Mouse (Mus musculus) hindbrain, embryonic 12.5 days (tissue): ENCODE measurements at regions not wholly inside any gene's neighbourhood (a gene's known extent, or its start where the extent isn't known, plus 50 kb on each side); places are given as distances from the start of the nearest gene placed in this dataset.

Experiments used
- ATAC-seq: fragments of 200-750 bp; cut with Nextera tagmentation; 2 replicates; pipeline ENCODE4 v1.8.0; 2017; ENCODE audit warnings: moderate TSS enrichment; ENCODE audit not compliant: low FRiP score
- H3K27ac ChIP-seq: fragments of 300-500 bp; sonication (generic); 2 replicates; pipeline ENCODE4 v1.5.1; 2016; ENCODE audit warnings: mild to moderate bottlenecking
- H3K27me3 ChIP-seq: fragments of 300-500 bp; sonication (generic); 2 replicates; pipeline ENCODE4 v1.6.1; 2016; ENCODE audit warnings: mild to moderate bottlenecking
- H3K36me3 ChIP-seq: fragments of 300-500 bp; sonication (generic); 2 replicates; pipeline ENCODE4 v1.6.1; 2016; ENCODE audit warnings: mild to moderate bottlenecking
- H3K4me1 ChIP-seq: fragments of 300-500 bp; sonication (generic); 2 replicates; pipeline ENCODE4 v1.6.1; 2016
- H3K4me2 ChIP-seq: fragments of 300-500 bp; sonication (generic); replicated peaks from 2 replicates; pipeline ENCODE4 v1.6.1; 2016; ENCODE audit warnings: mild to moderate bottlenecking
- H3K4me3 ChIP-seq: fragments of 300-500 bp; sonication (generic); 2 replicates; pipeline ENCODE4 v1.5.1; 2016; ENCODE audit warnings: mild to moderate bottlenecking
- H3K9ac ChIP-seq: fragments of 300-500 bp; sonication (generic); 2 replicates; pipeline ENCODE4 v1.6.1; 2016; ENCODE audit warnings: mild to moderate bottlenecking, moderate library complexity
- H3K9me3 ChIP-seq: fragments of 300-500 bp; sonication (generic); replicated peaks from 2 replicates; pipeline ENCODE4 v1.6.1; 2016; ENCODE audit warnings: mild to moderate bottlenecking
- WGBS: fragments of 180-500 bp; shearing (Covaris S2); methylation state at CpG from one replicate; pipeline ENCODE4 v1.1.7; 2016; 5-methylcytosine and 5-hydroxymethylcytosine counted together

- Histone ChIP-seq H3K9ac (no peak overlapping the region), H3K9me3 (no peaks in the 10 kb centered on the region), H3K27ac (no peak overlapping the region), H3K4me3 (no peak overlapping the region), H3K4me1 (no peaks in the 10 kb centered on the region), H3K27me3 (peaks cover 28% of the 10 kb centered on the region), H3K4me2 (no peak overlapping the region), H3K36me3 (no peaks in the 10 kb centered on the region)
- WGBS, result 78% methylated on average over 2 of the region's 2 CpGs
- ATAC-seq, result no peak
These were observed 102.2 kb downstream of the Pih1h3b start for GRCm38 (mm10) chrX:140164859-140165258.

GRCm38 (mm10) chrX:140165966-140166365, 103.3 kb downstream of the Pih1h3b start:
- Histone ChIP-seq H3K4me1 (no peaks in the 10 kb centered on the region), H3K9ac (no peak overlapping the region), H3K27ac (no peak overlapping the region), H3K36me3 (no peaks in the 10 kb centered on the region), H3K4me3 (no peak overlapping the region), H3K4me2 (no peak overlapping the region), H3K9me3 (no peaks in the 10 kb centered on the region), H3K27me3 (peaks cover 25% of the 10 kb centered on the region)
- no peak for ATAC-seq
- 82% methylated on average over 3 of the region's 3 CpGs for WGBS

GRCm38 (mm10) chrX:140179850-140180249, 117.2 kb downstream of the Pih1h3b start:
- WGBS, result 90% methylated on average over 4 of the region's 4 CpGs
- no peaks in the 10 kb centered on the region for H3K4me1 ChIP-seq
- no peak overlapping the region for H3K4me2 ChIP-seq
- no peak for ATAC-seq
- H3K27ac ChIP-seq, result no peak overlapping the region
- no peaks in the 10 kb centered on the region for H3K36me3 ChIP-seq
- no peaks in the 10 kb centered on the region for H3K9me3 ChIP-seq
- no peak overlapping the region for H3K9ac ChIP-seq
- H3K4me3 ChIP-seq, result no peak overlapping the region
- peaks cover 16% of the 10 kb centered on the region for H3K27me3 ChIP-seq

- H3K9me3 ChIP-seq, result no peaks in the 10 kb centered on the region
- H3K27me3 ChIP-seq, result no peaks in the 10 kb centered on the region
- H3K27ac ChIP-seq, result no peak overlapping the region
- no peak overlapping the region for H3K9ac ChIP-seq
- H3K4me2 ChIP-seq, result no peak overlapping the region
- H3K4me1 ChIP-seq, result no peaks in the 10 kb centered on the region
- no peak for ATAC-seq
- H3K36me3 ChIP-seq, result no peaks in the 10 kb centered on the region
- WGBS, result 88% methylated on average over 3 of the region's 3 CpGs
- H3K4me3 ChIP-seq, result no peak overlapping the region
These were observed 120.3 kb downstream of the Pih1h3b start for GRCm38 (mm10) chrX:140183003-140183402.

GRCm38 (mm10) chrX:140203676-140204075, 138.4 kb upstream of the Frmpd3 start:
- WGBS, result 91% methylated on average over 3 of the region's 3 CpGs
- H3K4me2 ChIP-seq, result no peak overlapping the region
- no peaks in the 10 kb centered on the region for H3K9me3 ChIP-seq
- H3K4me3 ChIP-seq, result no peak overlapping the region
- H3K9ac ChIP-seq, result no peak overlapping the region
- no peak for ATAC-seq
- H3K27me3 ChIP-seq, result peaks cover 33% of the 10 kb centered on the region
- no peaks in the 10 kb centered on the region for H3K4me1 ChIP-seq
- H3K36me3 ChIP-seq, result no peaks in the 10 kb centered on the region
- no peak overlapping the region for H3K27ac ChIP-seq

GRCm38 (mm10) chrX:140208791-140209190, 133.3 kb upstream of the Frmpd3 start:
- no peak overlapping the region for H3K4me2 ChIP-seq
- no peak overlapping the region for H3K4me3 ChIP-seq
- no peak for ATAC-seq
- H3K4me1 ChIP-seq, result no peaks in the 10 kb centered on the region
- H3K27me3 ChIP-seq, result peaks cover 26% of the 10 kb centered on the region
- H3K9me3 ChIP-seq, result no peaks in the 10 kb centered on the region
- 57% methylated on average over 3 of the region's 3 CpGs for WGBS
- H3K27ac ChIP-seq, result no peak overlapping the region
- no peak overlapping the region for H3K9ac ChIP-seq
- H3K36me3 ChIP-seq, result no peaks in the 10 kb centered on the region

- Histone ChIP-seq H3K27me3 (peaks cover 13% of the 10 kb centered on the region), H3K9ac (no peak overlapping the region), H3K4me3 (no peak overlapping the region), H3K27ac (no peak overlapping the region), H3K36me3 (no peaks in the 10 kb centered on the region), H3K4me2 (no peak overlapping the region), H3K9me3 (no peaks in the 10 kb centered on the region), H3K4me1 (no peaks in the 10 kb centered on the region)
- 50% methylated on average over 3 of the region's 3 CpGs for WGBS
- no peak for ATAC-seq
These were observed 129.3 kb upstream of the Frmpd3 start for GRCm38 (mm10) chrX:140212644-140213361.

- H3K36me3 ChIP-seq, result no peaks in the 10 kb centered on the region
- H3K4me2 ChIP-seq, result no peak overlapping the region
- ATAC-seq, result no peak
- H3K27ac ChIP-seq, result no peak overlapping the region
- no peak overlapping the region for H3K9ac ChIP-seq
- WGBS, result 52% methylated on average over 4 of the region's 4 CpGs
- no peaks in the 10 kb centered on the region for H3K9me3 ChIP-seq
- H3K4me3 ChIP-seq, result no peak overlapping the region
- H3K4me1 ChIP-seq, result no peaks in the 10 kb centered on the region
- peaks cover 17% of the 10 kb centered on the region for H3K27me3 ChIP-seq
These were observed 127.7 kb upstream of the Frmpd3 start for GRCm38 (mm10) chrX:140214198-140214849.

GRCm38 (mm10) chrX:140255790-140256189, 86.3 kb upstream of the Frmpd3 start:
- Histone ChIP-seq H3K9me3 (no peaks in the 10 kb centered on the region), H3K4me2 (no peak overlapping the region), H3K9ac (no peak overlapping the region), H3K4me3 (no peak overlapping the region), H3K27ac (no peak overlapping the region), H3K27me3 (peaks cover 25% of the 10 kb centered on the region), H3K4me1 (no peaks in the 10 kb centered on the region), H3K36me3 (no peaks in the 10 kb centered on the region)
- ATAC-seq, result no peak
- WGBS, result 84% methylated on average over 4 of the region's 4 CpGs

- Histone ChIP-seq H3K27ac (no peak overlapping the region), H3K4me3 (no peak overlapping the region), H3K4me1 (no peaks in the 10 kb centered on the region), H3K9me3 (no peaks in the 10 kb centered on the region), H3K36me3 (no peaks in the 10 kb centered on the region), H3K9ac (no peak overlapping the region), H3K27me3 (peaks cover 42% of the 10 kb centered on the region), H3K4me2 (no peak overlapping the region)
- 56% methylated on average over 5 of the region's 5 CpGs for WGBS
- ATAC-seq, result no peak
These were observed 72.2 kb upstream of the Frmpd3 start for GRCm38 (mm10) chrX:140269742-140270457.

- H3K4me3 ChIP-seq, result peak overlapping the region; percentile 62
- H3K36me3 ChIP-seq, result no peaks in the 10 kb centered on the region
- WGBS, result 16% methylated on average over 27 of the region's 54 CpGs
- peak overlapping the region; percentile 65 for H3K4me2 ChIP-seq
- peak overlapping the region; percentile 75 for H3K27ac ChIP-seq
- peaks cover 4% of the 10 kb centered on the region; the same call in 1 of the 2 replicates for H3K4me1 ChIP-seq
- H3K9me3 ChIP-seq, result no peaks in the 10 kb centered on the region
- peaks cover 77% of the 10 kb centered on the region for H3K27me3 ChIP-seq
- peak overlapping the region; percentile 67 for H3K9ac ChIP-seq
- ATAC-seq, result peak; percentile 58
These were observed 64.6 kb upstream of the Frmpd3 start for GRCm38 (mm10) chrX:140277327-140277947.
